ENCODE assay signal across 10 mouse cellular contexts in genomic region chr2:26299336-26299735, GRCm38 (mm10). TPM values are rescaled to one million over a fixed set of nuclear protein-coding genes. Genes with fewer than 3 reads are reported as not detected.
A peak's percentile ranks its signal among the peaks of the same experiment; 100 is the strongest.
DNase-seq lines count a peak whose midpoint lies in the region; ATAC-seq and TF ChIP-seq lines count a peak whose summit lies in the region.
"Had no signal": no experiment of that assay in that cellular context is flagged by ENCODE, and none has a peak within 500 bp of the region (broad histone marks: within the 10 kb centered on the region; RNA-seq: fewer than 3 reads in every experiment).

No protein-coding gene starts in this region.

- peaks cover 13% of the 10 kb centered on the region for H3K4me1 ChIP-seq in intestine, embryonic 14.5 days (replicated peaks; ENCODE audit: control insufficient read depth, insufficient read depth, low read length)
- H3K4me1 ChIP-seq in intestine, postnatal 0 days (replicated peaks; ENCODE audit: control insufficient read depth, insufficient read depth, low read length) = 0 out of 2 replicates have a peak, but pooled peaks cover 4% of the 10 kb centered on the region
- H3K4me1 ChIP-seq in hindbrain, embryonic 14.5 days (replicated peaks; ENCODE audit: control insufficient read depth, insufficient read depth, low read length) = peaks cover 35% of the 10 kb centered on the region

- H3K27me3 ChIP-seq in intestine, embryonic 14.5 days (replicated peaks; ENCODE audit: control insufficient read depth, insufficient read depth, low read length) = peaks cover 3% of the 10 kb centered on the region; the same call in 1 of the 2 replicates
- H3K27me3 ChIP-seq in intestine, postnatal 0 days (replicated peaks; ENCODE audit: control insufficient read depth, insufficient read depth, low read length) = no peaks in the 10 kb centered on the region; the same call in 1 of the 2 replicates
- H3K27me3 ChIP-seq in hindbrain, embryonic 14.5 days (ENCODE audit: control insufficient read depth, insufficient read depth, low read length) = no peaks in the 10 kb centered on the region

- peak overlapping the region; percentile 64; the same call in 1 of the 2 replicates for H3K27ac ChIP-seq in intestine, embryonic 14.5 days (ENCODE audit: low read depth)
- H3K27ac ChIP-seq in intestine, postnatal 0 days (ENCODE audit: low read depth, low read length) = no peak overlapping the region
- H3K27ac ChIP-seq in hindbrain, embryonic 14.5 days = peak overlapping the region; percentile 80

- no peak for ATAC-seq in intestine, embryonic 14.5 days (replicated peaks; ENCODE audit: low FRiP score, low TSS enrichment, low read depth)
- no peak for ATAC-seq in intestine, postnatal 0 days
- ATAC-seq in hindbrain, embryonic 14.5 days (ENCODE audit: low FRiP score) = no peak

- no peaks in the 10 kb centered on the region for H3K36me3 ChIP-seq in intestine, embryonic 14.5 days (ENCODE audit: control insufficient read depth, insufficient read depth, low read length)
- no peaks in the 10 kb centered on the region for H3K36me3 ChIP-seq in intestine, postnatal 0 days (ENCODE audit: control insufficient read depth, insufficient read depth)
- no peaks in the 10 kb centered on the region for H3K36me3 ChIP-seq in hindbrain, embryonic 14.5 days (replicated peaks; ENCODE audit: control insufficient read depth, insufficient read depth)

- no peaks in the 10 kb centered on the region for H3K9me3 ChIP-seq in intestine, embryonic 14.5 days (ENCODE audit: control insufficient read depth, low read length)
- H3K9me3 ChIP-seq in intestine, postnatal 0 days (ENCODE audit: control insufficient read depth) = no peaks in the 10 kb centered on the region
- no peaks in the 10 kb centered on the region for H3K9me3 ChIP-seq in hindbrain, embryonic 14.5 days (ENCODE audit: control insufficient read depth, low read length)

- 56% methylated on average over 7 of the region's 7 CpGs for WGBS in intestine, embryonic 14.5 days
- WGBS in intestine, postnatal 0 days = 56% methylated on average over 7 of the region's 7 CpGs
- whole genome bisulfite sequencing in hindbrain, embryonic 14.5 days = 23% methylated on average over 7 of the region's 7 CpGs

- peak overlapping the region; percentile 20; the same call in 1 of the 2 replicates for H3K9ac ChIP-seq in intestine, embryonic 14.5 days (ENCODE audit: low read length)
- H3K9ac ChIP-seq in intestine, postnatal 0 days (ENCODE audit: low read depth, low read length) = no peak overlapping the region
- peak overlapping the region; percentile 31 for H3K9ac ChIP-seq in hindbrain, embryonic 14.5 days

- H3K4me3 ChIP-seq in intestine, embryonic 14.5 days (ENCODE audit: low read depth, low read length) = no peak overlapping the region
- no peak overlapping the region for H3K4me3 ChIP-seq in intestine, postnatal 0 days (ENCODE audit: low read depth, low read length)
- H3K4me3 ChIP-seq in hindbrain, embryonic 14.5 days (replicated peaks; ENCODE audit: low read length) = no peak overlapping the region

- DNase-seq in intestine, embryonic 14.5 days (ENCODE audit: low spot score) = no peak
- DNase-seq in cerebellum, postnatal 36 days = peak; percentile 61 to 62
- no peak for DNase-seq in hindbrain, embryonic 14.5 days (ENCODE audit: low spot score)
- peak; percentile 41 for DNase-seq in retina, embryonic 14.5 days (ENCODE audit: low spot score)
- DNase-seq in adrenal gland, adult 8-10 months = no peak
- DNase-seq in spleen, postnatal 36 days (ENCODE audit: low spot score in 2 of 2) = no peak
- no peak for DNase-seq in natural killer cell, adult 2 months (ENCODE audit: low spot score in 2 of 2)
- DNase-seq: right cerebral cortex, postnatal 4 days had no signal

- TF ChIP-seq CTCF in intestine, postnatal 0 days (IDR thresholded peaks at IDR 0.05; ENCODE audit: low read depth) = no peak

- H3K4me2 ChIP-seq in intestine, embryonic 14.5 days (ENCODE audit: low read length) = peak overlapping the region; percentile 20; the same call in 1 of the 2 replicates
- no peak overlapping the region for H3K4me2 ChIP-seq in intestine, postnatal 0 days (replicated peaks; ENCODE audit: low read depth)
- H3K4me2 ChIP-seq in hindbrain, embryonic 14.5 days (replicated peaks) = peak overlapping the region; percentile 37

RNA-seq across cellular contexts. Expression of gene Ccdc187, which starts 5.0 kb away (rescaled TPM):
- 0.50 and 0.51 TPM in 2 replicates for polyA plus RNA-seq in intestine, embryonic 14.5 days (2014; fragmentation: Nextera tagmentation; extraction: Ambion mirVana)
- polyA plus RNA-seq in intestine, postnatal 0 days (2015; fragmentation: Nextera tagmentation; extraction: Ambion mirVana) = 0.09 and 0.21 TPM in 2 replicates
- 0.25 and 0.29 TPM in 2 replicates for polyA plus RNA-seq in hindbrain, embryonic 14.5 days (2014; fragmentation: Nextera tagmentation; extraction: Ambion mirVana)
- 1 to 10 TPM in 3 of 4 experiments, under 1 TPM in 1; 0.32 to 4.1 (median 2.2) TPM for total RNA-seq in adrenal gland, adult 8-10 months (2022)
- total RNA-seq: granulocyte monocyte progenitor cell, adult 5-6 weeks had no signal

RNA-seq across cellular contexts. Expression of gene Gpsm1, which starts 16.0 kb away (rescaled TPM):
- 23.4 and 26.7 TPM in 2 replicates for polyA plus RNA-seq in intestine, embryonic 14.5 days (2014; fragmentation: Nextera tagmentation; extraction: Ambion mirVana)
- 6.3 and 6.9 TPM in 2 replicates for polyA plus RNA-seq in intestine, postnatal 0 days (2015; fragmentation: Nextera tagmentation; extraction: Ambion mirVana)
- 96.7 and 101 TPM in 2 replicates for polyA plus RNA-seq in hindbrain, embryonic 14.5 days (2014; fragmentation: Nextera tagmentation; extraction: Ambion mirVana)
- total RNA-seq in adrenal gland, adult 8-10 months (2022) = 10 to 100 TPM; 10.7 to 41.6 (median 24.6) TPM

RNA-seq across cellular contexts. Expression of gene Dnlz, which starts 52.6 kb away (rescaled TPM):
- 25.4 and 29.2 TPM in 2 replicates for polyA plus RNA-seq in intestine, embryonic 14.5 days (2014; fragmentation: Nextera tagmentation; extraction: Ambion mirVana)
- polyA plus RNA-seq in intestine, postnatal 0 days (2015; fragmentation: Nextera tagmentation; extraction: Ambion mirVana) = 16.4 and 17.0 TPM in 2 replicates
- 27.7 and 28.3 TPM in 2 replicates for polyA plus RNA-seq in hindbrain, embryonic 14.5 days (2014; fragmentation: Nextera tagmentation; extraction: Ambion mirVana)
- 10 to 100 TPM; 21.0 to 23.8 (median 21.9) TPM for total RNA-seq in adrenal gland, adult 8-10 months (2022)

Comparison
In these comparisons a context has a peak if more than half of its experiments do, and no peak if none do; other contexts are left out.
1. DNase-seq: peak in cerebellum, postnatal 36 days (2 of 2) and retina, embryonic 14.5 days (single experiment); none in intestine, embryonic 14.5 days (single experiment), hindbrain, embryonic 14.5 days (single experiment), adrenal gland, adult 8-10 months (single experiment), spleen, postnatal 36 days (0 of 2) and natural killer cell, adult 2 months (0 of 2).